Mouse (Mus musculus) liver, postnatal 0 days (tissue): ENCODE measurements around the gene Cers1. TPM values are rescaled to one million over a fixed set of nuclear protein-coding genes. Genes with fewer than 3 reads are reported as not detected.

ENCODE experiments used
- ATAC-seq: fragments of 200-750 bp; cut with Nextera tagmentation; 2 replicates; pipeline ENCODE4 v1.8.0; 2017; ENCODE audit warnings: mild to moderate bottlenecking, moderate library complexity
- DNase-seq: peaks from one replicate; pipeline ENCODE4 v3.0.0-alpha.2; 2016
- H3K27ac ChIP-seq: fragments of 300-500 bp; sonication (generic); 2 replicates; pipeline ENCODE4 v1.5.1; 2014; ENCODE audit warnings: antibody characterized with exemption, moderate library complexity, mild to moderate bottlenecking, low read depth
- H3K27me3 ChIP-seq: fragments of 300-500 bp; sonication (generic); 2 replicates; pipeline ENCODE4 v1.6.1; 2014; ENCODE audit warnings: low read length, control low read depth, mixed read lengths; ENCODE audit not compliant: insufficient read depth
- H3K36me3 ChIP-seq: fragments of 300-500 bp; sonication (generic); replicated peaks from 2 replicates; pipeline ENCODE4 v1.6.1; 2014; ENCODE audit warnings: mild to moderate bottlenecking, control low read depth, low read length, moderate library complexity, mixed read lengths; ENCODE audit not compliant: insufficient read depth
- H3K4me1 ChIP-seq: fragments of 300-500 bp; sonication (generic); 2 replicates; pipeline ENCODE4 v1.6.1; 2014; ENCODE audit warnings: antibody characterized with exemption, mild to moderate bottlenecking, control low read depth; ENCODE audit not compliant: insufficient read depth
- H3K4me2 ChIP-seq: fragments of 300-500 bp; sonication (generic); 2 replicates; pipeline ENCODE4 v1.6.1; 2014; ENCODE audit warnings: low read depth, mild to moderate bottlenecking, low read length, moderate library complexity, mixed read lengths
- H3K4me3 ChIP-seq: fragments of 300-500 bp; sonication (generic); 2 replicates; pipeline ENCODE4 v1.5.1; 2014; ENCODE audit warnings: low read depth, low read length
- H3K9ac ChIP-seq: fragments of 300-500 bp; sonication (generic); replicated peaks from 2 replicates; pipeline ENCODE4 v1.6.1; 2014; ENCODE audit warnings: mild to moderate bottlenecking, moderate library complexity
- H3K9me3 ChIP-seq: fragments of 300-500 bp; sonication (generic); 2 replicates; pipeline ENCODE4 v1.6.1; 2016; ENCODE audit warnings: mild to moderate bottlenecking, control low read depth, low read length, mixed read lengths
- CTCF ChIP-seq: sonication (generic); IDR thresholded peaks from 2 replicates; pipeline ENCODE4 v1.5.1; 2016; ENCODE audit warnings: antibody characterized with exemption, low read depth
- EP300 ChIP-seq: IDR thresholded peaks from 2 replicates; pipeline ENCODE4 v1.6.1; 2016; ENCODE audit warnings: antibody characterized with exemption, low read depth, mild to moderate bottlenecking
- WGBS: fragments of 180-500 bp; shearing (Covaris S2); extraction: QIAGEN DNeasy Blood & Tissue Kit; methylation state at CpG from one replicate; pipeline ENCODE4 v1.1.7; 2014; ENCODE audit not compliant: insufficient replicate concordance; 5-methylcytosine and 5-hydroxymethylcytosine counted together
- polyA plus RNA-seq: library from polyadenylated mRNA; unstranded; fragments of >200 nt; fragmentation: Nextera tagmentation; extraction: Ambion mirVana; gene quantifications from 2 replicates; pipeline ENCODE4 v1.2.1, GENCODE M21; 2015

Cers1 gene
- polyA plus RNA-seq, 1 experiment from 2014 or later: not detected

DNA sequence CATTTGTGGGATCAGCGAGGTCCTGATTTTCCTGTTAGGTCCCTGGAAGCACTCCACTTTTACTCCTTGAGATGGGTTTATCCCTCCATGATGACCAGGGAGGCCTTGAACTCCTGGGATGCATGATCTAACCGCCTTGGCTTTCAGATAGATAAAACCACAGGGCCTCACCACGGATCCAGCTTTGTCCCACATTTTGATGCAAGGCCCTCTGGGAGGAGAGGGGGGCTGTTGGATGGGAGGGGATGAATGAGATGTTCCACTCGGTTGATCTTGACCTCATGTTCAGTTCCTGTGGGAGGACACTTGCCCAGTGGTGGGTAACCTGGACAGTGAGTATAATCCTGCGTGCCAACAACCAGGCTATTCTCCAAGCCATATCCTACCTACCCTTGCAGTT lies 31.2 kb upstream of the Cers1 start:
- Histone ChIP-seq H3K9me3 (no peaks in the 10 kb centered on the region), H3K27me3 (0 out of 2 replicates have a peak, but pooled peaks cover 6% of the 10 kb centered on the region), H3K4me3 (no peak overlapping the region), H3K9ac (no peak overlapping the region), H3K4me1 (peaks cover 14% of the 10 kb centered on the region), H3K36me3 (peaks cover 7% of the 10 kb centered on the region; the same call in 1 of the 2 replicates), H3K4me2 (no peak overlapping the region), H3K27ac (no peak overlapping the region)
- WGBS: 64% methylated on average over 5 of the region's 5 CpGs
- ATAC-seq: no peak
- no peak for DNase-seq
- TF ChIP-seq EP300: no peak
- no peak for TF ChIP-seq CTCF

DNA sequence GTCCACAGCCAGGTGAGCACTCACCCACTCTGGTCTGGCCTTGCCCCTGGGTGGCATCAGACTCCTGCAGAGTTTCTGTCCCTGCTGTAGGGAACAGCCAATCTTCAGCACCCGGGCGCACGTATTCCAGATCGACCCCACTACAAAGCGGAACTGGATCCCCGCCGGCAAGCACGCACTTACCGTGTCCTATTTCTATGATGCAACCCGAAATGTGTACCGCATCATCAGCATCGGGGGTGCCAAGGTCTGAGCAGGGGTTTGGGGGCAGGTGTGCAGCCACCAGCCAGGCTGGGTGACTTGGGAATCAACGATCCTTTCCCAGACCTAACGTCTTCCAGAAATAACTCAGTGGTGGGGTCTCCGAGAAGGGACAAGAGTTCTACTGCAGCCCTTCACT lies 30.3 kb upstream of the Cers1 start:
- Histone ChIP-seq H3K4me3 (no peak overlapping the region), H3K27ac (no peak overlapping the region), H3K9ac (no peak overlapping the region), H3K4me2 (no peak overlapping the region), H3K4me1 (peaks cover 14% of the 10 kb centered on the region), H3K9me3 (no peaks in the 10 kb centered on the region), H3K27me3 (0 out of 2 replicates have a peak, but pooled peaks cover 6% of the 10 kb centered on the region), H3K36me3 (peaks cover 7% of the 10 kb centered on the region; the same call in 1 of the 2 replicates)
- ATAC-seq (no peak), DNase-seq (no peak)
- TF ChIP-seq EP300: no peak
- no peak for TF ChIP-seq CTCF
- WGBS: 93% methylated on average over 15 of the region's 15 CpGs

DNA sequence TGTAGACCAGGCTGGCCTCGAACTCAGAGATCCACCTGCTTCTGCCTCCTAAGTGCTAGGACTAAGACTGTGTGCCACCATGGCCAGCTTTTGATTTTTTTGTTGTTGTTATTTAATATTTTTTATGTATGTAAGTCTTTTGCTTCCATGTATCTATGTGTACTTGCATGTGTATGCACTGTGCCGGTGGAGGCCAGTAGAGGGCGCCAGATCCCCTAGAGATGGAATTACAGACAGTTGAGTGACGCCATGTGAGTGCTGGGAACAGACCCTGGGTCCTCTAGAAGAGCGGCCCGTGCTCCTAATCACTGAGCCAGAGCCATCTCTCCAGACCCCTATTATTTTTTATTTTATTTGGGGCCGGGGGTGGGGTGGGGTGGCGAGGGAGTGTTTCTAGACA lies 28.8 kb upstream of the Cers1 start:
- TF ChIP-seq EP300: no peak
- peak; percentile 54 for TF ChIP-seq CTCF
- ATAC-seq: no peak
- H3K36me3 ChIP-seq: peaks cover 7% of the 10 kb centered on the region; the same call in 1 of the 2 replicates
- 86% methylated on average over 8 of the region's 8 CpGs for whole genome bisulfite sequencing
- no peak overlapping the region for H3K9ac ChIP-seq
- no peak overlapping the region for H3K27ac ChIP-seq
- DNase-seq: no peak
- 0 out of 2 replicates have a peak, but pooled peaks cover 6% of the 10 kb centered on the region for H3K27me3 ChIP-seq
- no peak overlapping the region for H3K4me2 ChIP-seq
- no peak overlapping the region for H3K4me3 ChIP-seq
- H3K9me3 ChIP-seq: no peaks in the 10 kb centered on the region
- H3K4me1 ChIP-seq: peaks cover 9% of the 10 kb centered on the region

DNA sequence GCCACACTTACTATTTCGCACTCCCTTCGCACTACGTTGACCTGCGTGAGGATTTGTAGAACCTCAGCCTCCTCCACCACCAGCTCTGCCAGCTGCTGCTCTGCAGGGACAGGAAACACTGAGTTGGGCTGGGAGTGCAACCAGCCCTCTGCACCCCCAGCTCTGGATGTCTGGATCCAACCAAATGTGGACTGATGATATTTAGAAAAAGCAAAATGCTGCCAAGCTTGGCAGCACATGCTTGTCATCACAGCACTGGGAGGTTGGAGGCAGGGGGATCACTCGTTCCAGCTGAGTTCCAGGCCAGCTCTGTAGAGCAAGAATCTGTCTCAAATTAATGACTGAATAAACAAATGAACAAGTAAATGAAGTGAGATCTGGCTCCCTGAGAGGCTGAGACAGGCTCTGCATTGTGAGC lies 21.6 kb upstream of the Cers1 start:
- 61% methylated on average over 5 of the region's 5 CpGs for WGBS
- peaks cover 53% of the 10 kb centered on the region for H3K36me3 ChIP-seq

DNA sequence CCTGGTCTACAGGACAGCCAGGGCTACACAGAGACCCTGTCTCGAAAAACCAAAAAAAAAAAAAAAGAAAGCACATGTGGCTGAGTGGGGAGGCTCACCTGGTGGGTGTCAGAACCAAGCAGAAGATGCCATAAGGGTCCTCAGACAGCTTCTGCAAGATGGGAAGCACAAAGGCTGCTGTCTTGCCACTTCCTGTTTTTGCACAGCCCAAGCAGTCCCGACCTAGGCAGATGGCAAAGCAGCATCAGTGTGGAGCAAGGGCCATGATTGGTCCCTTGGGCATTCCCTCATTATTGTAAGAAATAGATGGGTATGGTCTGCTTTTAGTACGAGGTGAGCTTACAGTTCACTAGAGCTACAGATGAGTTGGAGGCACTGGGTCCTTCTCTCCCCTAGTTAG lies 14.7 kb upstream of the Cers1 start:
- DNase-seq: no peak
- H3K4me1 ChIP-seq: peaks cover 21% of the 10 kb centered on the region
- no peak for TF ChIP-seq EP300
- TF ChIP-seq CTCF: no peak
- no peaks in the 10 kb centered on the region for H3K27me3 ChIP-seq
- WGBS: 47% methylated on average over 3 of the region's 3 CpGs
- H3K4me3 ChIP-seq: no peak overlapping the region
- ATAC-seq: no peak
- peaks cover 38% of the 10 kb centered on the region for H3K36me3 ChIP-seq
- peak overlapping the region; percentile 9; the same call in 1 of the 2 replicates for H3K4me2 ChIP-seq
- no peak overlapping the region for H3K9ac ChIP-seq
- no peak overlapping the region for H3K27ac ChIP-seq
- H3K9me3 ChIP-seq: no peaks in the 10 kb centered on the region

More for the DNA sequence above, 21.6 kb upstream of the Cers1 start:
- ATAC-seq: no peak
- no peak overlapping the region for H3K9ac ChIP-seq
- no peaks in the 10 kb centered on the region for H3K27me3 ChIP-seq
- no peak overlapping the region for H3K4me3 ChIP-seq
- no peaks in the 10 kb centered on the region for H3K4me1 ChIP-seq
- DNase-seq: no peak
- H3K4me2 ChIP-seq: no peak overlapping the region
- TF ChIP-seq EP300 (no peak), CTCF (no peak)
- no peaks in the 10 kb centered on the region for H3K9me3 ChIP-seq
- H3K27ac ChIP-seq: no peak overlapping the region

DNA sequence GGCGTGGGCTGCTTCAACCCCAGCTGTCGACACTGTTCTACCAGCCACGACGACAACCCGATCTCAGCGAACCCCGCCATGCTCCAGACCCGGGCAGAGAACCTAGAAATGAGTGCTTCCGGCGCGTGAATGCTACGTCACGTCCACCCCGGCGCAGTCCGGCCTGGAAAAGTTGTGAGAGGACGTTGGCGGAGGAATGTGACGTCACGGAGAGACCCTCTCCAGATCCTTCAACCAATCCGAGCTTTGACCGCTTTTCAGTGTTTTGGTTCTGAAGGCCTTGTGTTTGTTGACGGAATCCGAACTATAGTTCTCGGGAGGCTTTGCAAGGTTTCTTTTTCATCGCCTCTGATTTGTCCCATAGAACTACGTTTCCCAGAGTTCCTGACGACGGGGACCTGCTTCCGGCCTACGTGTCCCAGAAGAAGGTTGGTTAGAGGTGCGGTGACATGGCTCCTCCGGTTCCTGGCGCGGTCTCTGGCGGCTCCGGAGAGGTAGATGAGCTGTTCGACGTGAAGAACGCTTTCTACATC lies 13.2 kb upstream of the Cers1 start, which contains the start of the genes Ddx49 and Cope:
TSS of gene Ddx49 (minus strand) at position 132 of the 533 bp plus-strand sequence.
TSS of gene Cope (plus strand) at position 161 of the 533 bp plus-strand sequence.
- Histone ChIP-seq H3K27ac (peak within 1 kb of the TSS; percentile 68), H3K4me1 (peaks cover 21% of the 10 kb centered on the region), H3K4me3 (peak within 1 kb of the TSS; percentile 85), H3K4me2 (peak within 1 kb of the TSS; percentile 90), H3K9me3 (no peaks in the 10 kb centered on the region), H3K9ac (peak within 1 kb of the TSS; percentile 84), H3K36me3 (peaks cover 37% of the 10 kb centered on the region), H3K27me3 (no peaks in the 10 kb centered on the region)
- TF ChIP-seq CTCF (no peak), EP300 (peak; percentile 64)
- ATAC-seq: peak; percentile 95
- DNase-seq: peak; percentile 94
- WGBS: under 1% methylated on average over 40 of the region's 40 CpGs
